Mouse (Mus musculus) embryo, embryonic 11 days (tissue): ENCODE measurements around the gene Vdac1.
A peak's percentile ranks its signal among the peaks of the same experiment; 100 is the strongest.

ENCODE experiments used
- DNase-seq: peaks from one replicate; pipeline ENCODE4 v3.0.0-alpha.2; 2015

Vdac1 gene

DNA sequence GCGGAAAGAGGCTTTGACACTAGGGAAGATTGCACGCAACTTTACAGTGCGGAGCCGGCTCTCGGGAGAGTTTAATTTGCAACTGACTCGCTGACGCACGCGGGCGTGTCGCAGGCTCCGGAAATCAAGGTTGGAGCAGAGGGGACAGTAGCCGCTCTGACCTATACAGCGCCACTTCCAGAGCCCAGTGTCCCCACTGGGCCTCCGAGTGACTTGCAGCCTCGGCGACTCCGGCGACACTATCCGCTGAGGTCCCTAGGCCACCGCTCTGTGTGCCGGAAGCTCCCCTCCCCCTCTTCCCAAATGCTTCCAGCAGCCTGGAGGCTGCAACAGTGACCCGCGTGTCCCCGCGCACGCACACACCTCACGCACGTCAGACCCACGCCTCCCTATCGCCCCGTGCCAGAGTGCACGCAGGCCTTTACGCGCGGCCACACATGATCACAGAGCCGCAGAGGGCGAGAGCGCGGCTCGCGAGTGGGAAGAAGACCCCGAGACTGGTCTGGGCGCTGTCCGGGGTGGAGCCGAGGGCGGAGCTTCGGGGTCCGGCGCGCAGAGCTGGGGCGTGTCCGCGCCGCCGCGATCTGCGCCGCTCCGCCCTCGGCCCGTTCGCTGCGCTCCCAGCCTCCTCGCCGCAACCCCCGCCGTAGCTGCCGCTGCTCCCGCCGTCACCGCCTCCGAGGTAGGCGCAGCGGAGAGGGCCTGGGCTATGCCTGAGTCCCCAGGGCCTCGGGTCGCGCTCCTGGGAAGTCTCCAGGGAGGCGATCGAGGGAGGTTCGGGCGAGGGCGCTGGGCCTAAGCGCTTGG is at the start of gene Vdac1:
Gene Vdac1 (plus strand): TSS at position 390 of the 807 bp plus-strand sequence.
- peak; percentile 93 for DNase-seq

DNA sequence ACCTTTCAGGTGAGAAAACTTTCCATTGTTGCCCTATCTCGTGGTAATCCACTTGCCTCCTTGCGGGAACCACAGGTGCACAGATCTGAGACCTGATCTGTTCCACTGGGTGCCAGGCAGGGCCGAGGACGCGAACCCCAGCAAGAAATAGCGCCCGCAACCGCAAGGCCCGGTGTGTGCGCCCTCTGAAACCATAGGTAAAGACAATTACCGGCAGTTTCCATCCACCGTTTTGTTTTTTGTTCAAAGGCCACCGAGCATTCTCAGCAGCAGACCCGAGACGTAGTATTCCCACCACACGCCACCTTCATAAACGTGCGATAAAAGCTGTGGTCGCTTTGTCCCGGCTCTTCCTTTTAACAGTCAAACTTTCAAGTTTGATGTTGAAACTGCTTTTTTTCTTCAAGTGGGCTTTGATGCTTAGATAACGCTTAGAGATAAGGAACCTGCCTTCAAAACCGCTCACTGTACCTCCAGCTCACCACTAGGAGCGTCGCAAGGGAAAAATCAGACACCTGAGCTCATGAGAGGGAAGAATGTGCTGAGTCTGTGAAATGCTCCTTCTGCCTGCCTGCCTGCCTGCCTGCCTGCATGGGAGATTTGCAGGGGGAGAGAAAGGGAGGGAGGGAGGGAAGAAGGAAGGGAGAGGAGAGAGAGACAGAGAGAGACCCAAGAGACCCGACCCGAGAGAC is 46.4 kb upstream of the Vdac1 start:
- DNase-seq: peak; percentile 45

- no peak for DNase-seq
These were observed 42.2 kb upstream of the Vdac1 start for GRCm38 (mm10) chr11:52318445-52318844.

GRCm38 (mm10) chr11:52319664-52320063 is 41.0 kb upstream of the Vdac1 start:
- no peak for DNase-seq

- no peak for DNase-seq
These were observed 40.1 kb upstream of the Vdac1 start for GRCm38 (mm10) chr11:52320529-52320928.

- DNase-seq: no peak
These were observed 39.1 kb upstream of the Vdac1 start for GRCm38 (mm10) chr11:52321540-52321939.

DNA sequence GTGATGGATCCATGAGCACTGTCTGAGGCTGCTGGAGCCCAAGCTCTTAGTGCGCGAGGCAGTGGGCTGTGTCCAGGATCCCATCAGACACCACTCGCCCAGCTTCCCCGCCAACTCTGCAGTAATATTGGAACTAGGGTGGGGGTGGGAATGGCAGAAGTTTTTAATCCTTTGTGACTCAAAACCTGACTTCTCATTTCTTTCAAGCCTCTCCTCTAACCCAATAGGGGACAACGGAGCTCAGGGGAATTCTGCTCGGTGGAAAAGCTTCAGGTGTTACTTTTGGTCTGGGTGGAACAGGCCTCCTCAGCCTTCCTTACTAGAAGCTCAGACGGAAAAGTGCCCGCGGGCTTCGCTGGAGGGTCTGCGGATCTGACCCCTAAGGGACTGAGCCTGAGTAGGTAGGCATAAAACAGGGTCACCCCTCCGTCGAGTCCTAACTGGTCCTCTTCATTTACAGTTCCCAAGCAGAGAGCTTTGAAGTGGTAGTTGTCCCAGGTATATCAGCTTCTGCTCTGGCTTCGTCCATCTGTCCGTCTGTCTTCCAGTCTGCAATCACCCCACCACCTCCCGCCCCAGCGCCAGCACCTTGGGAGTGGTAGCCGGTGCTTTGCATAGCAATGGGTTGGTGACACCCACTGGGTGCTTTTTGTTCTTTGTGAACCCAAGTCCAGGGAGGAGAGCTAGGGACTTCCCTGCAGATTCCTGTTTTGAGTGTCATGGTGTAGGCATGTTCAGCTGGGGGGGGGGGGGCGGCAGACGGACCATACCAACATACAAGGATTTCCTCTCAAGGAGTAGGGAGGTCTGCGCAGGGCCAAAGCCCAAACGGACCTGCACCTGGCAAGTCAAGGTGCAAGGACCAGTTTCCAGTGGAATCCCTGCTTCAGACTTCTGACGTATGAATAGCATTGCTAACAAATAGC is 36.0 kb upstream of the Vdac1 start:
- DNase-seq: no peak

GRCm38 (mm10) chr11:52327313-52327712 is 33.3 kb upstream of the Vdac1 start:
- no peak for DNase-seq

DNA sequence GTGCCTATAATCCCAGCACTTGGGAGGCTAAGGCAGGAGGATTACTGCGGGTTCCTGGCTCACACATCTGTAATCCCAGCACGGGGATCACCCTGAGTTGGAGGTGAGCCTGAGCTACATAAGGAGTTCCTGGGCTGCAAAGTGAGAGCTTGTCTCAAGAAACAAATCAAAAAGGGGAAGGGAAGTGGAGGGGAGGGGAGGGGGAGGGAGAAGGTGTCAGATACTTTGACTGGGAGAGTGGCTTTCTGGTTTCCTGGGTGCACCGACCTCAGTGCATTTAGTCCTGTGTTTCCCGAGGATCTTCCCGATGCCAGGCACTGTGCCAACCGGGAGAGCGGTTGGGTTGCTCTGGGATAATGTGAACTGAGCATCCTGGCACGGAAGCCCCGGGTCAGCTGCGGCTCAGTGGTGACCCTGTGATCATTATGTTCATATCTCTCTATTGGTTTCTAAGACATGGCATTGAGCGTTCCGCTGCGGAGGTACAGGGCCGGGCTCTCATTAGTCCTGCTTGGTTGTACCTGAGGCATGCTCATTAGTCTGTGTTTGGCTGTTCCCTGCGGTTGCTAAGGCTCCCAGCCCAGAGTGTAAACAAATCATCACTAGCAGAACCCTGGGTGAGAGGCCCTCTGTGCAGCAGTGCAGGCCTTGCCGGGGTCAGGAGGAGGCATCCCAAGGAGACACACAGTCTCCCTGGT is 28.1 kb upstream of the Vdac1 start:
- no peak for DNase-seq

- DNase-seq: no peak
These were observed 27.0 kb upstream of the Vdac1 start for GRCm38 (mm10) chr11:52333616-52334015.

GRCm38 (mm10) chr11:52335263-52335662 is 25.4 kb upstream of the Vdac1 start:
- DNase-seq: no peak

- DNase-seq: no peak
These were observed 24.7 kb upstream of the Vdac1 start for GRCm38 (mm10) chr11:52335924-52336323.

DNA sequence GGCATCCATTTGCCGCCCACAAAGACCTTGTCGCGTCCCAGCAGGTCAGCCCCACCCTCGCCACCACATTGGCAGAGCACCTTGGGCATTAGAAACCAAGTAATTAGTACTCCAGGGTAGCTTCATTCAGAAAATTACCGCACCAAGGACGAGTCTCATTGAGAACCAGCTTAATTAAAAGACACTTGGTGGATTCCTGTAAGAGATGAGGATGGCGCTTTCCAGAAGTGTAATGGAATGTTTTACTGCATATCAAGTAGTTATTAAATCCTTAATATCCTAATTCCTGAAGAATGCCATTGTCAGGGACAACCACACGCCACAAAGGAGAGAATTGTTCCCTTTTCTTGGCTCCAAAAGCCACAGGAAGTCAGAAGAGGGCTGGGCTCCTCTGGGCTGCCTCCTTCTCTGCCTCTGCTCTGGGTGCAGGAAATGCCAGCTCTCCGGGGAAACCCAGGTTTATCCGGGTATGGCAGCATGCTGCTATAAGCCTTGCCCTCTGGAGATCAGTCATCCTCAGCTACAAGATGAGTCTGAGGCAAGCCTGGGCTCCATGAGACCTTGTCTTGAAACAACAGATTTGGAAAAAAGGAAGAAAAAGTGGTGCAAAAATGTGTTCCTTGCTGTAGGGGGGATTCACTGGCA is 22.9 kb upstream of the Vdac1 start:
- no peak for DNase-seq

DNA sequence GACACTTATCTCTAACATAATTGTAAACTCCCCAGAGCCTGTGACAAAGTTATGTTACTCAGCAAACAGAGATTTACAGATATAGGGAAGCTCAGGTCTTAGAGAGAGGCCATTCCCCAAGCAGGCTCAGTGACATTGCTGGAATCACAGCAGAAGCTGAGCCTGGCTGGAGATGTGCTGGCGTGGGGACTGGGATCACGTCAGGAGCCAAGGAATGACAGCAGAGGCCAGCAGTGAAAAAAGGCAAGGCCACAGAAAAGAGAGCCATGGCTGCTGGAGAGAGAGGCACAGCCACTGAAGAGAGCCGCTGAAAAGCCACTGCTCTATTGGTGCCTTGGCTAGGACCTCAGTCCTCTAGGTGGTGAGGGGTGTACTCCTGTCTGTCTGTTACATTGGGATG is 22.3 kb upstream of the Vdac1 start:
- no peak for DNase-seq

- no peak for DNase-seq
These were observed 21.6 kb upstream of the Vdac1 start for GRCm38 (mm10) chr11:52339098-52339497.

GRCm38 (mm10) chr11:52339512-52339911 is 21.1 kb upstream of the Vdac1 start:
- no peak for DNase-seq

DNA sequence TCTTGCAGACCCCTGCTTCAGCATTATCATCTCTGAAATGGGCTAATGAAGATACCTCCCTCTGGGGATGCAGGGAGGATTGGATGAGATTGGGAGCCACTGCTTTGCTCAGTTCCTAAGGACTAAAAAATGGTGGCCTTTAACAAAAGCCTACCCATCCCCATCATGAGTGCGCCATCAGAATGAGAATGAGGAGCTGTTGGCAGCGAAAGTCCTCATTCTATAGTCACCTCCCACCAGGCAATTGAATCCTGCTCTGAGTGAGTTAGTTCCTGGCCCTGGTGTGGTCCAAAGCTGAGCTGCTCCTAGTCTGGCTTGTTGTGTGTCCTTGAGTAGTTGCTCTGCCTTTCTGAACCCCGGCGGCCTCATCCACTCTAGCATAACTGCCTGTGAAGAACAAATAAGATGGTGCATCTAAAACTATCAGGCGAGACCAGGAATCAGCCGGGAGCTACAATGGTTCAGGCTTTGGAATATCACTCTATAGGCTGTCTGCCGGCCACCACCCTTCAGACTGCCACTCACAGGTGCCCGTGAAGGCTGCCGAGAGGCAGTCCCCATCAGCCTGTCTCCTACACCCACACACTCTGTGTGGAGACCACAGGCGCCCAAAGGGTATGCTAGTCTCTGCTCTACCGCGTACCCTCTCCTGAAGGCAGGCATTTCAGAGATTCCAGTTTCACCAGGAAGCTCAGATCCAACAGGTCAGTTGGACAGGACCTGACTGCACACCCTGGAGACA is 20.4 kb upstream of the Vdac1 start:
- DNase-seq: no peak

DNA sequence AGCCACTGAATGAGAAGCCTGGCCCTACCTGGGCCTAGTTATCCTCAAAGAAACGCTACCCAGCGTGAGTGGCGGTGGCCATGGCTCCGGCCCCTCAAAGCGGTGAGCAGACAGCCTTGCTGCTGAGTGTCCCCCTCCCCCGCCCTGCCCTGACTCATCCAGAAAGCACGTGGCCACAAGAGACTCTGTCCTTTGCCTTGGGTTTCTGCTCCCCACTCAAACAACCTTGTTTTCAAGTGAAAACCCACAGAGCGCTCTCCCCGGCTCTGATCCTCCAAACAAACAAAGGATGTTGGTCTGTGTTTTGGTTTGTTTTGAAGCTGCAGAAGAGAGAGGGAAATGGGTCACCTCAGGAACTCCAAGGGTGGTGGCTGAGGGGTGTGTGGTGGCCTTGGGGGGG is 19.7 kb upstream of the Vdac1 start:
- DNase-seq: no peak

GRCm38 (mm10) chr11:52341476-52341875 is 19.2 kb upstream of the Vdac1 start:
- DNase-seq: no peak

DNA sequence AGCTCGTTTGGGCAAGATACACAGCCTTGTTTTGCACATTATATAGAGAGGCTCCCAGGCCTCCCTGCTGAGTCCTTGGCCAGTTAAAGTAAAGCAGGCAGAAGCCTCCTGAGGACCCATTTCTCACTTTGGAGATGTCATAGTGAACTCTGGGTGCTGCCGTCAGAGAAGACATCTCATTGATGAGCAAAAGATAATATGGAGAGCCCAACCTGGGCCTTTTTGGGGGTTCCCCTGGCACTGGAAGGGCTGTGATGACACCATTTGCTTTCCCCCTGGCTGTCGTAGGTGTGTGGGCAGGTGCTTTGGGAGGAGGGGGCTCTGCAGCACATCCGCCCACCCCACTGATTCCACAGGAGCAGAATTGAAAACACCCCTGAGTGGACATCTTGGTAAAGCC is 18.4 kb upstream of the Vdac1 start:
- DNase-seq: no peak

GRCm38 (mm10) chr11:52343162-52343561 is 17.5 kb upstream of the Vdac1 start:
- DNase-seq: peak; percentile 88
